Mouse (Mus musculus) lung, embryonic 15.5 days (tissue): Measurements from ENCODE around the gene Olfr453. TPM values are rescaled to one million over a fixed set of nuclear protein-coding genes. Genes with fewer than 3 reads are reported as not detected.

Source experiments
- ATAC-seq: fragments of 200-750 bp; cut with Nextera tagmentation; 2 replicates; pipeline ENCODE4 v1.8.0; 2017; ENCODE audit warnings: moderate number of reproducible peaks, borderline replicate concordance; ENCODE audit not compliant: low FRiP score, low TSS enrichment; ENCODE audit errors: extremely low read depth
- H3K27ac ChIP-seq: fragments of 300-500 bp; sonication (generic); 2 replicates; pipeline ENCODE4 v1.5.1; 2015; ENCODE audit warnings: moderate library complexity, mild to moderate bottlenecking, inconsistent platforms
- H3K27me3 ChIP-seq: fragments of 300-500 bp; sonication (generic); 2 replicates; pipeline ENCODE4 v1.6.1; 2015; ENCODE audit warnings: inconsistent platforms
- H3K36me3 ChIP-seq: fragments of 300-500 bp; sonication (generic); 2 replicates; pipeline ENCODE4 v1.6.1; 2015; ENCODE audit warnings: inconsistent platforms
- H3K4me1 ChIP-seq: fragments of 300-500 bp; sonication (generic); 2 replicates; pipeline ENCODE4 v1.6.1; 2015; ENCODE audit warnings: inconsistent platforms
- H3K4me2 ChIP-seq: fragments of 300-500 bp; sonication (generic); 2 replicates; pipeline ENCODE4 v1.6.1; 2015; ENCODE audit warnings: inconsistent platforms, mild to moderate bottlenecking, moderate library complexity
- H3K4me3 ChIP-seq: fragments of 300-500 bp; sonication (generic); 2 replicates; pipeline ENCODE4 v1.5.1; 2015; ENCODE audit warnings: mild to moderate bottlenecking, inconsistent platforms
- H3K9ac ChIP-seq: fragments of 300-500 bp; sonication (generic); 2 replicates; pipeline ENCODE4 v1.6.1; 2015; ENCODE audit warnings: inconsistent platforms
- H3K9me3 ChIP-seq: fragments of 300-500 bp; sonication (generic); 2 replicates; pipeline ENCODE4 v1.6.1; 2016; ENCODE audit warnings: inconsistent platforms
- WGBS: fragments of 180-500 bp; shearing (Covaris S2); methylation state at CpG from one replicate; pipeline ENCODE4 v1.1.7; 2015; 5-methylcytosine and 5-hydroxymethylcytosine counted together
- polyA plus RNA-seq: library from polyadenylated mRNA; unstranded; fragments of >200 nt; fragmentation: Nextera tagmentation; extraction: Ambion mirVana; gene quantifications from 2 replicates; pipeline ENCODE4 v1.2.1, GENCODE M21; 2015

Olfr453 gene
- polyA plus RNA-seq, 1 experiment from 2014 or later = not detected

DNA sequence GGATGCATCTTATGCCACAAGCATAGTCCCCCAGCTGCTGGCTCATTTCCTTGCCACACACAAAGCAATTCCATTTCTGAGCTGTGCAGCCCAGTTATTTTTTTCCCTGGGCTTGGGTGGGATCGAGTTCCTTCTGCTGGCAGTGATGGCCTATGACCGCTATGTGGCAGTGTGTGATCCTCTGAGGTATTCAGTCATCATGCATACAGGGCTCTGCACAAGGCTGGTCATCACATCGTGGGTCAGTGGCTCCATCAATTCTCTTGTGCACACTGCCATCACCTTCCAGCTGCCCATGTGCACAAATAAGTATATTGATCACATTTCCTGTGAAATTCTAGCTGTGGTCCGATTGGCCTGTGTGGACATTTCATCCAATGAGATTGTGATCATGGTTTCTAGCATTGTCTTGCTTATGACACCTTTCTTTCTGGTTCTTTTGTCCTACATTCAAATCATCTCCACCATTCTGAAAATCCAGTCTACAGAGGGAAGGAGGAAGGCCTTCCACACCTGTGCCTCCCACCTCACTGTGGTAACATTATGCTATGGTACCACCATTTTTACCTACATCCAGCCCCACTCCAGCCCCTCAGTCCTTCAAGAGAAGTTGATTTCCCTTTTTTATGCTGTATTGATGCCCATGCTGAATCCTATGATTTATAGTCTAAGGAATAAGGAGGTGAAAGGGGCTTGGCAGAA is 51.2 kb downstream of the Olfr453 start:
- 42% methylated on average over 4 of the region's 4 CpGs for WGBS
- no peak for ATAC-seq
- no peak overlapping the region for H3K27ac ChIP-seq

GRCm38 (mm10) chr6:42790949-42791556 is 51.9 kb downstream of the Olfr453 start:
- no peaks in the 10 kb centered on the region for H3K4me1 ChIP-seq
- no peaks in the 10 kb centered on the region for H3K27me3 ChIP-seq
- ATAC-seq = no peak
- H3K4me3 ChIP-seq = no peak overlapping the region
- H3K9ac ChIP-seq = no peak overlapping the region
- no peaks in the 10 kb centered on the region for H3K36me3 ChIP-seq
- no peaks in the 10 kb centered on the region for H3K9me3 ChIP-seq
- 69% methylated on average over 9 of the region's 9 CpGs for WGBS
- no peak overlapping the region for H3K4me2 ChIP-seq
- no peak overlapping the region for H3K27ac ChIP-seq

More for the DNA sequence above, 51.2 kb downstream of the Olfr453 start:
- no peak overlapping the region for H3K4me2 ChIP-seq
- H3K36me3 ChIP-seq = no peaks in the 10 kb centered on the region
- no peaks in the 10 kb centered on the region for H3K27me3 ChIP-seq
- H3K9me3 ChIP-seq = no peaks in the 10 kb centered on the region
- no peaks in the 10 kb centered on the region for H3K4me1 ChIP-seq
- no peak overlapping the region for H3K9ac ChIP-seq
- H3K4me3 ChIP-seq = no peak overlapping the region

GRCm38 (mm10) chr6:42794982-42795381 is 55.8 kb downstream of the Olfr453 start:
- WGBS = 83% methylated on average over 3 of the region's 3 CpGs
- no peaks in the 10 kb centered on the region for H3K9me3 ChIP-seq
- no peak overlapping the region for H3K9ac ChIP-seq
- ATAC-seq = no peak
- H3K4me3 ChIP-seq = no peak overlapping the region
- no peaks in the 10 kb centered on the region for H3K36me3 ChIP-seq
- H3K27ac ChIP-seq = no peak overlapping the region
- no peaks in the 10 kb centered on the region for H3K27me3 ChIP-seq
- no peaks in the 10 kb centered on the region for H3K4me1 ChIP-seq
- H3K4me2 ChIP-seq = no peak overlapping the region

Other genes with a start within 250 kb of the Olfr453 start
- not detected in 2 replicates for gene Olfr455, start 191.8 kb upstream of the Olfr453 start, polyA plus RNA-seq
- gene Tcaf3, start 141.7 kb upstream of the Olfr453 start, polyA plus RNA-seq = not detected in 2 replicates
- 9.0 TPM in 2 replicates for gene Tcaf2, start 94.1 kb upstream of the Olfr453 start, polyA plus RNA-seq
- 74.2 and 75.9 TPM in 2 replicates for gene Tcaf1, start 29.3 kb upstream of the Olfr453 start, polyA plus RNA-seq
- gene Olfr38, start 17.0 kb downstream of the Olfr453 start, polyA plus RNA-seq = not detected in 2 replicates
- not detected in 2 replicates for gene Olfr452, start 45.7 kb downstream of the Olfr453 start, polyA plus RNA-seq
- not detected in 2 replicates for gene Olfr450, start 72.6 kb downstream of the Olfr453 start, polyA plus RNA-seq
- not detected in 2 replicates for gene Olfr449, start 95.0 kb downstream of the Olfr453 start, polyA plus RNA-seq
- not detected in 2 replicates for gene Olfr448, start 151.1 kb downstream of the Olfr453 start, polyA plus RNA-seq
- not detected in 2 replicates for gene Olfr447, start 169.5 kb downstream of the Olfr453 start, polyA plus RNA-seq
- not detected in 2 replicates for gene Olfr446, start 182.0 kb downstream of the Olfr453 start, polyA plus RNA-seq
- not detected in 2 replicates for gene Olfr444, start 209.7 kb downstream of the Olfr453 start, polyA plus RNA-seq